Mouse (Mus musculus) gastrocnemius, adult 8-10 months (tissue): ENCODE data around the gene Tspoap1. TPM values are rescaled to one million over a fixed set of nuclear protein-coding genes. Genes with fewer than 3 reads are reported as not detected.

Source experiments
- DNase-seq, 2 experiments: peaks; one replicate each; pipeline ENCODE4 v3.0.0; 2022; ENCODE audit warnings: low spot score in 2 of 2
- microRNA-seq: library from miRNA; unstranded; fragments of <30 nt; microRNA quantifications from one replicate; pipeline ENCODE4 v1.2.0, GENCODE M21; 2022
- total RNA-seq, 4 experiments: library from RNA; stranded (reverse); gene quantifications; 2 replicates each; pipeline ENCODE4 v1.2.4; 2022

Tspoap1 gene
- total RNA-seq, 4 experiments from 2014 or later: not detected

DNA sequence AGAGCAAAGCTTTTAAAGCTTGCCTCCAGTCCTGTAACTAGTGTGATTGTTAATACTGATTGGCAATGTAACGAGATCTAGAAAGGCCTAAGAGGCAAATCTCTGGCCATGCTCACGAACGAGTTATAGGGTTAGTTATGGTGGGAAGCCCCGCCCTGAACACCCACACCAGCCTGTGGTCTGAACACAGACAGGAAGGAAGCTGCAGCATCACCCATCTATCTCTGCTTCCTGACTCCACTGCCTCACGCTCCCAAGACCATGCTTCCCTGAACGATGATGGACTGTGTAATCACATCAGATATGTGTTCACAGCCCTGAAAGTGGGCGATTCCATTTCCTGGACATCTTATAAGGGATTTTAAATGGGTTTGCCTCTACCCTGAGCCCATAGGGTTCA lies 47.9 kb downstream of the Tspoap1 start:
- DNase-seq: no peak

DNA sequence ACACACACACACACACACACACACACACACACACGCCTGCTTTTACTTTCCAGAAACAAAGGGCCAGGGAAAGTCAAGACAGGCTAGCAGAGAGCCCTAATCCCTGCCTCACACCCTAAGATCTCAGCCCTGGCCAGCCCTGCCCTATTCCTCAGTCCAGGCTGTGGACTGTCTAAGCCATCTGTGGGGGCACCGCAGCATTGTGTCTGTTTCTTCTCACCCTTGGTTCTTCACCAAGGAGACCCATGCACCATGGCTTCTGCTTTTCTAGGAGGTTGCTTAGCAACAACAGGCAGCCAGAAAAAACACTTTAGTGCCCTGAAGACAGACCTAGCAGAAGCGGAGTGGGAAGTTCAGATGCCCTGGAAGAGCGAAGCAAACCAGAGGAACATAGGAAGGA lies 51.1 kb downstream of the Tspoap1 start:
- DNase-seq: no peak

DNA sequence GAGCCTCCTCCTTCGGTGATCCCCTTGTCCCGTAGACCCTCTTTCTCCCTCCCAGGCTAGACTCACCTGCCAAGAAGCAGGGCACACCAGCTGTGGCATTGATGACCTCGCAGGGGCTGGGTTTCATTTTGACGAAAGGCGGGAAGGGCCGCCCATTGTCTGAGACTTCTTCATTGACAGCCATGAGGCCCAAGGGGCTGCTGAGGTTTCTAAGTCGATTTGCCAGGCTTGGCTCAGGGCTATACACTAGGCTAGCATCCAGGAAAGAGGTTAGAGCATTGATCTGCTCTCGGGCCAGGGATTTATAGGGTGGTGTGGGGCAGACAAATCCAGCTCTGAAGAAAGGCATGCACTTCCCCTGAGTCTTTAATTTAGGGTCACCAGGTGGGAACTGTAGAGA lies 54.5 kb downstream of the Tspoap1 start:
- DNase-seq: no peak

DNA sequence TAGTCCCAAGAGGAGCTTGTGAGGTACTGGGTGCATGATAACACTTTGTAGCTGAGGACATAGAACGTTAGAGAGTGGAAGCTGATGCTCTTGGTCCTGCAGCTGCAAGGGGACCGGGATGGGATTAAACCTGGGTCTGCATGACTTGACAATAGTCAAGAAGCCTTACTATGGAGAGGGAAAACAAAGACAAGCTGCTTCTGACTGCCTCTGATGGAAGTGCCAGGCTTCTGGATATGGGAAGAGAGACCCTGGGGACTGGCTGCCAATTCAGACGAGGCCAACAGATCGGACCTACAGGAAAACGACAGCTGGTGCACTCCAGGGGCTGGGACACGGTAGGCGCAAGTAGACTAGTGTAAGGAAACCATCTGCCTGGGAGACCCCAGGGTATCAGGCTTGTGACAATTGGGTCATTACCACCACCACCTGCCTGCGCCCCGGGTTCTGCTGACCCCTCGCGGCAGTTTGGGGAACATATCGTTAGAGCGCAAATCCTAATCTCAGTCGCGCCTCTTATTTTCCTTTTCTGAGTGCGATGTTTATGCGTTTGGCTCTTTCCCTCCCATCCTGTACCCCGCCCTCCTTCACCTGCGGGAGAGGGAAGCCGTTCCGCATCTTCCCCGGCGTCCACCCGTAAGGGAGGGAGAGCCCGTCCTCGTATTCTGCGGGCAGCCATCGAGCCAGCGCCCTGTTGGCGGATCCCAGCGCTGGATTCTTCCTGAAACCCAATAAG lies 56.5 kb downstream of the Tspoap1 start:
- DNase-seq: no peak

DNA sequence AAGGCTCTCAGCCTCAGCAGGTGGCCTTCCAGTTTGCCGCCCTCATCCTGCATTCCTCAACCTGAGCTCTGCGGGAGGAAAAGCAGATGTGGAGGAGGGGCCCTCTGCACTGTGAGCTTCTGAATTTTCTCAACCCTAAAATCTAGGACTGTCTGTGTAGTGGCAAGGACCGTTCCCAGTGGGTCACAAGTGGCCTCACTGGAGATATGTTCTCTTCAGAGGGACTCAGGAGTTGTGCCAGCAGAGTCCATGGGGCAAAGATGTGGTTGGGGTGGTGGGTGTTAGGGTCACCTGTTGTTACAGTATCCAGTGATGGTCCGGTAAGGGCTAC lies 57.1 kb downstream of the Tspoap1 start:
- no peak for DNase-seq

DNA sequence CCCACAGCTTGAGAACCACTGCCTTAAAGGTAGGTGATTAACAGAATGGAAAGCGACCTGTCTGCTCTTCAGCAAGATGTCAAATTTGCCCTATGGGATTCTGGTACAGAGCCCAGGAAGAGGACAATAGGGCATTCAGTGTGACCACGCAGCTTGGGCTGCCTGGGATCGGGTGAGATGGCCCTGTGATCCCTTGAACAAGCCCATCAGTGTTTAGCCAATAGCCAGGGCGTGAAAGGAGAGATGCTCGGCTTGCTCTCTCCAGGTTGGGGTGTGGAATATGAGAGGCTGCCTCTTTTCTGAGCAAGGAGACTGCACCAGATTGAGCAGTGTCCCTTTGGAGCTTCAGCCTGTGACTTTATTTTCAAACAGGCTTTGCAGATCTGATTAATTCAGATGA lies 61.2 kb downstream of the Tspoap1 start:
- DNase-seq: no peak

DNA sequence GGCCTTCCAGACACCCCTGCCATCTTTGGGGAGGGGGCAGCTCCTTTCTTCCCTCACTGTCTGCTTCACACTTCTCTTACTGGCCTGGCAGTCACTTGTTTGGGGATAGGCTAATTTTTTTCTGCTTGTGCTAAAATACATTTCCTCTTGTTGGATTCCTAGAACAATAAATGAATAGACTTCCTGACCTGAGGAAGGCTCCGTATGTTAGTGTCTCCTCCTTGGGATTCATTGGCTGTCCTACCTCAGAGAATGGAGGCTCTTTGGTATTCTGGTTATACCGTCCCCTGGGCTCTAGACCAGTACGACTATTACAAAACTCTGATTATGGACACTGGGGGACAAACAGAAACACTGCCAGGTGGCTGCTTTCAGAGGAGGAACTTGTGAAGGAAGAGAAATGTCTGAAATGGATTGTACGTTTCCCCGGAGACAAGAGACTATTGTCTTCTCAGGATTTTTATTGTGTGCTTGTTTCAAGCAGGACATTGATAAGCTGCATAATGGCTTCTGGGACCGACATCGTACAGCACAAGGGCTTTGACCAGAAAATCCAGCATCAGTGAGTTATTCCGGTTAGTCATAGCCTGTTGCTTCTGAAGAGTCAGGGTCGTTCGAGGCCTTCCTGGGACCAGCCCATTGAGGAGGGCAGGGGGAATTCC lies 68.0 kb downstream of the Tspoap1 start, which contains the start of gene Lpo:
Lpo (minus strand) TSS at position 51 of the 662 bp plus-strand sequence.
- DNase-seq: no peak

Small RNA genes within 50 kb of the gene (microRNA-seq; reads per million reads assigned to microRNA genes)
- gene Mir142: not detected
- gene Mir142b: not detected

Other genes with a start within 250 kb of the Tspoap1 start
- gene Gm11492, start 193.9 kb upstream of the Tspoap1 start, total RNA-seq: not detected
- gene Sept4, start 191.6 kb upstream of the Tspoap1 start, total RNA-seq: 10 to 100 TPM in 1 of 4 experiments, 1 to 10 TPM in 3; 4.2 to 13.6 (median 8.2) TPM
- 10 to 100 TPM in 3 of 4 experiments, 1 to 10 TPM in 1; 9.8 to 12.6 (median 11.4) TPM for gene Mtmr4, start 168.4 kb upstream of the Tspoap1 start, total RNA-seq
- gene Hsf5, start 143.4 kb upstream of the Tspoap1 start, total RNA-seq: under 1 TPM in 1 of 4 experiments, not detected in 3; 0.09 TPM
- gene Rnf43, start 97.8 kb upstream of the Tspoap1 start, total RNA-seq: 1 to 10 TPM in 3 of 4 experiments, under 1 TPM in 1; 0.92 to 1.7 (median 1.6) TPM
- 10 to 100 TPM; 33.6 to 41.0 (median 36.9) TPM for gene Supt4a, start 23.0 kb upstream of the Tspoap1 start, total RNA-seq
- gene Mpo, start 33.0 kb downstream of the Tspoap1 start, total RNA-seq: not detected
- gene Lpo, start 67.7 kb downstream of the Tspoap1 start, total RNA-seq: not detected
- gene Mks1, start 92.7 kb downstream of the Tspoap1 start, total RNA-seq: 1 to 10 TPM; 1.3 to 3.0 (median 1.6) TPM
- not detected for gene Epx, start 115.0 kb downstream of the Tspoap1 start, total RNA-seq
- gene Olfr462, start 131.7 kb downstream of the Tspoap1 start, total RNA-seq: not detected
- not detected for gene Olfr463, start 136.8 kb downstream of the Tspoap1 start, total RNA-seq
- not detected for gene Olfr464, start 160.4 kb downstream of the Tspoap1 start, total RNA-seq
- gene Dynll2, start 227.0 kb downstream of the Tspoap1 start, total RNA-seq: 100 to 1,000 TPM; 201 to 320 (median 253) TPM